Mouse (Mus musculus): ENCODE results near the gene Vmn1r85.

GRCm38 (mm10) chr7:13095073-13095472, at the start of gene Vmn1r85:
- TF ChIP-seq POLR2A (IDR thresholded peaks at IDR 0.05; ENCODE audit: insufficient read depth, low read length), result no peak
- TF ChIP-seq EP300 (IDR thresholded peaks at IDR 0.05; ENCODE audit: insufficient read depth, low read depth, low read length), result no peak
